Mouse (Mus musculus) hematopoietic stem cell, adult 5-6 weeks (primary cell): ENCODE measurements around the gene Trafd1. TPM values are rescaled to one million over a fixed set of nuclear protein-coding genes. Genes with fewer than 3 reads are reported as not detected.
"Not testable (repeated sequence)": the region's sequence is repeated elsewhere in the genome, so short reads cannot be mapped to it uniquely, and the experiment has no call there.

ENCODE experiments used
- ATAC-seq, 2 experiments: fragments of 125-278 bp in 1 of 2; replicated peaks in 1 of 2; 2 replicates each; pipeline ENCODE4 v1.8.0; 2016 to 2017; ENCODE audit warnings: inconsistent platforms in 2 of 2, mild to moderate bottlenecking in 2 of 2, moderate number of reproducible peaks in 2 of 2, low read depth in 1 of 2, moderate TSS enrichment in 1 of 2; ENCODE audit not compliant: low FRiP score in 2 of 2, poor library complexity in 2 of 2, severe bottlenecking in 2 of 2, insufficient read depth in 1 of 2, low TSS enrichment in 1 of 2
- total RNA-seq: library from RNA; stranded (forward); fragments of 172-1452, 232-1000 nt; gene quantifications from 2 replicates; pipeline ENCODE4 v1.2.3, GENCODE M21; 2017

The Trafd1 gene
- total RNA-seq, 1 experiment from 2014 or later = 50.9 TPM

GRCm38 (mm10) chr5:121389106-121389505 is 3.7 kb upstream of the Trafd1 start:
- ATAC-seq = no peak

- ATAC-seq = no peak
These were observed 1.7 kb upstream of the Trafd1 start for GRCm38 (mm10) chr5:121387126-121387525.

- no peak for ATAC-seq
These were observed 883 bp upstream of the Trafd1 start for GRCm38 (mm10) chr5:121386120-121386909.

GRCm38 (mm10) chr5:121384757-121385460 is 523 bp downstream of the Trafd1 start:
- peak; percentile 8 to 14; a peak in 1 of 4 replicates for ATAC-seq

- ATAC-seq = no peak
These were observed 1.3 kb downstream of the Trafd1 start for GRCm38 (mm10) chr5:121383857-121384756.

- no peak for ATAC-seq
These were observed 4.7 kb downstream of the Trafd1 start for GRCm38 (mm10) chr5:121380692-121381091.

GRCm38 (mm10) chr5:121378678-121379256 is 6.7 kb downstream of the Trafd1 start:
- no peak for ATAC-seq

- not testable (repeated sequence) for ATAC-seq
These were observed 8.5 kb downstream of the Trafd1 start for GRCm38 (mm10) chr5:121376972-121377371.

- no peak for ATAC-seq
These were observed 10.6 kb downstream of the Trafd1 start for GRCm38 (mm10) chr5:121374790-121375189.

- ATAC-seq = no peak
These were observed 13.7 kb downstream of the Trafd1 start for GRCm38 (mm10) chr5:121371712-121372111.

- ATAC-seq = no peak
These were observed 18.2 kb downstream of the Trafd1 start for GRCm38 (mm10) chr5:121367255-121367654.

GRCm38 (mm10) chr5:121366449-121367225 is 18.8 kb downstream of the Trafd1 start:
- no peak for ATAC-seq

- ATAC-seq = no peak
These were observed 22.0 kb downstream of the Trafd1 start for GRCm38 (mm10) chr5:121363441-121363840.

- ATAC-seq = no peak
These were observed 23.7 kb downstream of the Trafd1 start for GRCm38 (mm10) chr5:121361696-121362095.

GRCm38 (mm10) chr5:121359229-121359628 is 26.2 kb downstream of the Trafd1 start:
- ATAC-seq = no peak

- ATAC-seq = no peak
These were observed 41.4 kb downstream of the Trafd1 start for GRCm38 (mm10) chr5:121343997-121344396.

GRCm38 (mm10) chr5:121342490-121342889 is 42.9 kb downstream of the Trafd1 start:
- no peak for ATAC-seq
